Mouse (Mus musculus): ENCODE results near the gene Npc2. TPM values are rescaled to one million over a fixed set of nuclear protein-coding genes. Genes with fewer than 3 reads are reported as not detected.

The Npc2 gene
- polyA plus RNA-seq (2012; rRNA removed): 1,124 and 1,189 TPM in 2 replicates

GRCm38 (mm10) chr12:84772726-84773441 is at the start of gene Npc2, which contains the start of gene Isca2:
Npc2 (minus strand) TSS chr12:84773152.
Isca2 (plus strand) TSS chr12:84773251.
- peak; percentile 95 for DNase-seq (ENCODE audit: low read depth)

- no peak for DNase-seq (ENCODE audit: low read depth)
These were observed 46.5 kb upstream of the Npc2 start for GRCm38 (mm10) chr12:84819236-84820168.

- DNase-seq (ENCODE audit: low read depth): no peak
These were observed 45.5 kb upstream of the Npc2 start for GRCm38 (mm10) chr12:84818496-84818895.

GRCm38 (mm10) chr12:84814663-84815325 is 41.8 kb upstream of the Npc2 start:
- DNase-seq (ENCODE audit: low read depth): no peak

- DNase-seq (ENCODE audit: low read depth): no peak
These were observed 40.8 kb upstream of the Npc2 start for GRCm38 (mm10) chr12:84813773-84814172.

- no peak for DNase-seq (ENCODE audit: low read depth)
These were observed 39.1 kb upstream of the Npc2 start for GRCm38 (mm10) chr12:84812004-84812403.

- DNase-seq (ENCODE audit: low read depth): no peak
These were observed 38.6 kb upstream of the Npc2 start for GRCm38 (mm10) chr12:84811510-84811909.

- no peak for DNase-seq (ENCODE audit: low read depth)
These were observed 37.9 kb upstream of the Npc2 start for GRCm38 (mm10) chr12:84810810-84811209.

GRCm38 (mm10) chr12:84809033-84809432 is 36.1 kb upstream of the Npc2 start:
- DNase-seq (ENCODE audit: low read depth): no peak

GRCm38 (mm10) chr12:84807351-84807750 is 34.4 kb upstream of the Npc2 start:
- DNase-seq (ENCODE audit: low read depth): no peak

- no peak for DNase-seq (ENCODE audit: low read depth)
These were observed 33.8 kb upstream of the Npc2 start for GRCm38 (mm10) chr12:84806726-84807125.

GRCm38 (mm10) chr12:84806010-84806409 is 33.1 kb upstream of the Npc2 start:
- no peak for DNase-seq (ENCODE audit: low read depth)

- DNase-seq (ENCODE audit: low read depth): no peak
These were observed 32.4 kb upstream of the Npc2 start for GRCm38 (mm10) chr12:84805228-84805842.

GRCm38 (mm10) chr12:84802625-84803024 is 29.7 kb upstream of the Npc2 start:
- DNase-seq (ENCODE audit: low read depth): no peak

- DNase-seq (ENCODE audit: low read depth): no peak
These were observed 28.7 kb upstream of the Npc2 start for GRCm38 (mm10) chr12:84801532-84802110.

GRCm38 (mm10) chr12:84800419-84800818 is 27.5 kb upstream of the Npc2 start:
- no peak for DNase-seq (ENCODE audit: low read depth)

GRCm38 (mm10) chr12:84799086-84799485 is 26.1 kb upstream of the Npc2 start:
- DNase-seq (ENCODE audit: low read depth): no peak

GRCm38 (mm10) chr12:84794647-84795046 is 21.7 kb upstream of the Npc2 start:
- DNase-seq (ENCODE audit: low read depth): no peak

GRCm38 (mm10) chr12:84792629-84793028 is 19.7 kb upstream of the Npc2 start:
- no peak for DNase-seq (ENCODE audit: low read depth)

- no peak for DNase-seq (ENCODE audit: low read depth)
These were observed 17.9 kb upstream of the Npc2 start for GRCm38 (mm10) chr12:84790853-84791252.

- DNase-seq (ENCODE audit: low read depth): no peak
These were observed 13.1 kb upstream of the Npc2 start for GRCm38 (mm10) chr12:84786091-84786490.

Data from gonadal fat pad, adult 2 months (tissue).